Comparison of ENCODE assay signal across 12 mouse cellular contexts in the genomic region with DNA sequence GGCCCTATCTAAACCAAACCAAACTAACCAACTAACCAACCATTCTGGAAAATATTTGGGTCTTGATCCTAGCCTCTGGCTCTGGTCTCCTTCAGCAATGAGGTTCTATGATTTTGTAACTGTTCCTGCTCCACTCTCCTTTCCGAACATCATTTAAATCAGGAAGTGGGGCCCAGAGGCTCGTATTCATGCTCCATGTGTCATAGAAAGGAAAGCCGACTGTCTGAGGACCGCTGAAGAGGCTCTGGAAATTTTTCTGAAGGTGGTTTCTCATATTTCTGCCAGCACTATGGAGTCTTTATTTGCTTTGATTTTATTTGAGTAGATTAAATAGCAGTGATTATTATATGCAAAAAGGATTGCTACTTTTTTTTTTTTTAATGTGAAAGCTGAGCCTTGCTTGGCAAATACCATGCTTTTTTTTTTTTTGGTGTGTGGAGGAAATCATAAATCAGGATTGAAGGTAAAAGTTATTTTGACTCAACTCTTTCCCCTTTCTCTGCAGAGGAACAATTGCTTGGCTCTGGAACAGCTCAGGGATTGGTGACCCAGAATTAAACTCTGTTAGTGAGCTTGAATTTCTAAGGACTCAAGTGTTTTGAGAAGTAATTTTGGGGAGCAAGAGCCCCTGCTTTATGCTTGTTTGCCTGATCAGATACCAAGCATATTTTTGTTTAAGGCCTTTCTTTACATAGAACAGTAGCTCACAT. TPM values are rescaled to one million over a fixed set of nuclear protein-coding genes. Genes with fewer than 3 reads are reported as not detected.
DNase-seq lines count a peak whose midpoint lies in the region; ATAC-seq and TF ChIP-seq lines count a peak whose summit lies in the region.
"Had no signal": no experiment of that assay in that cellular context is flagged by ENCODE, and none has a peak within 500 bp of the region (broad histone marks: within the 10 kb centered on the region; RNA-seq: fewer than 3 reads in every experiment).

No protein-coding gene starts in this region.

- no peak for TF ChIP-seq CTCF in liver, postnatal 0 days (IDR thresholded peaks at IDR 0.05; ENCODE audit: low read depth)

- H3K27me3 ChIP-seq in liver, postnatal 0 days (ENCODE audit: insufficient read depth, low read length): no peaks in the 10 kb centered on the region

- H3K4me1 ChIP-seq in liver, postnatal 0 days (ENCODE audit: insufficient read depth): peaks cover 40% of the 10 kb centered on the region

- peak overlapping the region; percentile 52; the same call in 1 of the 2 replicates for H3K27ac ChIP-seq in liver, postnatal 0 days (ENCODE audit: low read depth)

- TF ChIP-seq EP300 in liver, postnatal 0 days (IDR thresholded peaks at IDR 0.05; ENCODE audit: low read depth): no peak

- no peaks in the 10 kb centered on the region for H3K36me3 ChIP-seq in liver, postnatal 0 days (replicated peaks; ENCODE audit: insufficient read depth, low read length)

- no peak overlapping the region for H3K4me3 ChIP-seq in liver, postnatal 0 days (ENCODE audit: low read depth, low read length)

- no peaks in the 10 kb centered on the region for H3K9me3 ChIP-seq in liver, postnatal 0 days (ENCODE audit: low read length)

- DNase-seq in kidney, adult 9 months: peak; percentile 49
- no peak for DNase-seq in kidney, adult 8-10 months
- DNase-seq in liver, postnatal 0 days: no peak
- no peak for DNase-seq in urinary bladder, adult 2 months (ENCODE audit: low spot score)
- DNase-seq in adrenal gland, adult 18-20 months (ENCODE audit: low spot score in 2 of 2): no peak
- DNase-seq in adrenal gland, adult 2 months: no peak
- DNase-seq: cerebellum, adult 18-20 months had no signal

- 36% methylated on average over 4 of the region's 4 CpGs for WGBS in liver, postnatal 0 days (ENCODE audit: insufficient replicate concordance)

- no peak overlapping the region for H3K4me2 ChIP-seq in liver, postnatal 0 days (ENCODE audit: low read depth, low read length)

- H3K9ac ChIP-seq in liver, postnatal 0 days (replicated peaks): no peak overlapping the region

- peak; percentile 13; the same call in 1 of the 2 replicates for ATAC-seq in common myeloid progenitor, adult 5-6 weeks (replicated peaks; ENCODE audit: low read depth, poor library complexity, severe bottlenecking)
- ATAC-seq in hematopoietic stem cell, adult 5-6 weeks (replicated peaks in 1 of 2; ENCODE audit: insufficient read depth in 1 of 2, low FRiP score in 2 of 2, low TSS enrichment in 1 of 2, low read depth in 1 of 2, poor library complexity in 2 of 2, severe bottlenecking in 2 of 2): peak; percentile 5 to 22; a peak in 2 of 4 replicates
- ATAC-seq in liver, postnatal 0 days: no peak
- ATAC-seq: activated CD4-positive, CD25-positive, alpha-beta regulatory T cell, adult 4 months had no signal

RNA-seq across cellular contexts. Expression of a gene that starts 25.4 kb away (rescaled TPM):
- total RNA-seq in common myeloid progenitor, adult 5-6 weeks (2017): 12.2 and 14.4 TPM in 2 replicates
- total RNA-seq in hematopoietic stem cell, adult 5-6 weeks (2017): 29.1 and 31.6 TPM in 2 replicates
- 8.9 and 11.3 TPM in 2 replicates for polyA plus RNA-seq in liver, postnatal 0 days (2015; fragmentation: Nextera tagmentation; extraction: Ambion mirVana)
- polyA plus RNA-seq in urinary bladder, adult 2 months (2012; rRNA removed): 64.0 TPM in 2 replicates
- 10 to 100 TPM; 72.0 to 88.3 TPM for total RNA-seq in adrenal gland, adult 18-20 months (2021)
- total RNA-seq in adrenal gland, adult 2 months (2021): 10 to 100 TPM; 78.9 to 99.7 TPM
- polyA plus RNA-seq in adrenal gland, adult 2 months (2012; rRNA removed): 10.8 and 12.9 TPM in 2 replicates

RNA-seq across cellular contexts. Expression of a gene that starts 40.6 kb away (rescaled TPM):
- not detected in 2 replicates for total RNA-seq in common myeloid progenitor, adult 5-6 weeks (2017)
- 0.38 TPM in 1 of 2 replicates, not detected in the other for total RNA-seq in hematopoietic stem cell, adult 5-6 weeks (2017)
- 0.05 TPM in 1 of 2 replicates, not detected in the other for polyA plus RNA-seq in liver, postnatal 0 days (2015; fragmentation: Nextera tagmentation; extraction: Ambion mirVana)
- polyA plus RNA-seq in urinary bladder, adult 2 months (2012; rRNA removed): not detected in 2 replicates
- total RNA-seq in adrenal gland, adult 18-20 months (2021): not detected
- not detected for total RNA-seq in adrenal gland, adult 2 months (2021)
- not detected in 2 replicates for polyA plus RNA-seq in adrenal gland, adult 2 months (2012; rRNA removed)
- total RNA-seq: gastrocnemius, postnatal 4 days; layer of hippocampus, postnatal 10 days had no signal
- polyA plus RNA-seq: activated CD4-positive, CD25-positive, alpha-beta regulatory T cell, adult 4 months had no signal
